Mouse (Mus musculus): ENCODE data around the gene Stard3. TPM values are rescaled to one million over a fixed set of nuclear protein-coding genes. Genes with fewer than 3 reads are reported as not detected.

The Stard3 gene
- total and polyA plus RNA-seq, 3 experiments: 53.0 to 62.5 TPM; not detected in 1

DNA sequence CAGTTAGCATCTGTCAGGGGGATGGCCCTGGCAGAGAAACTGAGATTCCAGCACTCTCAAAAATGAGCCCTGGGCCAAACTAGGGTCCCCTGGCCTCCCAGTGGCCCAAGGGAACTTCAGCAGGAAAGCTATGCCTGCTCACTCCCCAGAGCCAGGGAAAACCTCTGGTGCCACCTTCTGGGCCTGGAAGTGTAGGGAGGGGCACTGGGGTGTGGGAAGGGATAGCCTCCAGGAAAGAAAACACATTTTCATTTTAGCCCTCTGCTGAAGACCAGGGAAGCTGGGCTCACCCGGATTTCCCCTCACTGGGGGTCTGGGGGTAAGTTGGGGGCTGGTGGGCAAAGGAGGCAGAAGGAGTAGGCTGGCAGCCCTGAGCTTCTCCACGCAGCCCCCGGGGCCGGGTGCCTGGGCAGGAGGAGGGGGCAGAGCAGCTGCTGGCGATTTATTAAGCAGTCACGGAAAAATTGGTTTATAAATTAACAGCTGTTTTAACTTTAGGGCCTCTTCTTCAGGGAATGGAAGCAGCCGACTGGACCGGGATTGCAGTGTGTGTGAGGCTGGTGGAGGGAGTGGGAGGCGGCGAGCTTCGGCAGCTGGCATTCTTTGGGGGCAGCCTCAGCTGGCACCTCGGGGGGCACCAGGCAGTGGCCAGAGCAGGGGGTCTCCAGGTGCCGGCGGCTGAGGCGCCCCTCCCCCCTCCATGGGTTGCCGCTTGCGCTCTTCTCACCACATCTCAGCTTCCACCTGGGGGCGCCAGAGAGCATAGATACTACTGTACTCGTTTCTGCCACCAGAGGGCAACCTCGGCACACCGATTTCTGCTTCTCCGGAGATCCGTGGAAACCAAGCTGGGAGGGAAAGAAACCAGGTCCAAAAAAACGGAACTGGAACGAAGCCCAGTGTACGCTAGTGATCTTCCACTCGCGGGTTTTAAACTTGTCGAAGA lies 15.9 kb upstream of the Stard3 start (continued):
- TF ChIP-seq ZNF384 (IDR thresholded peaks at IDR 0.05; ENCODE audit: low read depth, low read length) (peak; percentile 77), MAFK (IDR thresholded peaks at IDR 0.05; ENCODE audit: borderline replicate concordance, low read depth, low read length) (no peak), MXI1 (IDR thresholded peaks at IDR 0.05; ENCODE audit: low read depth, low read length) (peak; percentile 68; the same call in 1 of the 2 replicates), CHD1 (IDR thresholded peaks at IDR 0.05; ENCODE audit: low read depth, low read length) (no peak), SIN3A (IDR thresholded peaks at IDR 0.05; ENCODE audit: low read length) (peak; percentile 89)

DNA sequence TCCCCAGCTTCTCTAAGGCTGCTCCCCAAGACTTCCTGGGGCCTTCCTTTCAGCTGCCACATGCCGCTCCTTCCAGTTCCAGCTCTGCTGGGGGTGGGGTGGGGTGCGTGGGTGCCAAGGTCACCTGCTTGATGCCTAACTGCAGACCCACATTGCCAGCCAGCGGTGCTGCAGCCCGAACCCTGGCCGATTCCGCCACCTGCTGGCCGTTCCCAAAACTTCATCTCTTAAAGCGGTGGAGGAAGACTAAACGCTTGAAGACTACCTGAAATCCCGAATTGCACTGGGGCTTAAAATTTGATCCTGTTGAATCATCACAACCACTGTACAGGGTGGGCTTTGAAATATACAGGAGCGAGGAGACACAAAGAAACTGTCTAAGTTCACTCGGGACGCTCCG lies 12.9 kb upstream of the Stard3 start:
- Histone ChIP-seq H3K27me3 (ENCODE audit: control insufficient read depth in 1 of 2, insufficient read depth in 2 of 2, low read length in 2 of 2) (no peaks in the 10 kb centered on the region), H3K4me1 (ENCODE audit: control insufficient read depth in 1 of 2, insufficient read depth in 2 of 2, low read length in 2 of 2) (peaks cover 4 to 27% of the 10 kb centered on the region in 2 experiments; a peak in 3 of 4 replicates), H3K79me2 (ENCODE audit: control insufficient read depth, insufficient read depth, low read length, poor library complexity) (peaks cover 5% of the 10 kb centered on the region), H3K27ac (ENCODE audit: control insufficient read depth, low read depth, low read length) (no peak overlapping the region), H3K36me3 (ENCODE audit: control insufficient read depth in 1 of 2, insufficient read depth in 2 of 2, low read length in 2 of 2) (peaks cover 0 to 11% of the 10 kb centered on the region in 2 experiments; a peak in 2 of 4 replicates), H3K9me3 (replicated peaks; ENCODE audit: insufficient read depth, low read length) (no peaks in the 10 kb centered on the region), H3K9ac (ENCODE audit: control insufficient read depth, low read depth, low read length, poor library complexity, severe bottlenecking) (peak overlapping the region; percentile 45; the same call in 1 of the 2 replicates), H3K4me3 (ENCODE audit: control insufficient read depth in 1 of 2, insufficient read depth in 1 of 2, low read depth in 2 of 2, low read length in 2 of 2) (peak overlapping the region; percentile 54 to 66)
- DNase-seq (ENCODE audit: low read depth, low spot score): peak; percentile 90
- TF ChIP-seq ZKSCAN1 (IDR thresholded peaks at IDR 0.05; ENCODE audit: low read depth, low read length) (no peak), CTCF (IDR thresholded peaks at IDR 0.05 in 2 of 3, conservative IDR thresholded peaks at IDR 0.05 in 1 of 3; ENCODE audit: control insufficient read depth in 1 of 3, insufficient read depth in 1 of 3, low read depth in 2 of 3, low read length in 3 of 3, poor library complexity in 1 of 3, severe bottlenecking in 1 of 3) (peak; percentile 72 to 96 (median 94)), RAD21 (IDR thresholded peaks at IDR 0.05; ENCODE audit: low read depth, low read length) (peak; percentile 64), RCOR1 (IDR thresholded peaks at IDR 0.05; ENCODE audit: low read depth, low read length) (no peak), ZC3H11A (IDR thresholded peaks at IDR 0.05; ENCODE audit: low read depth, low read length) (peak; percentile 33; the same call in 1 of the 2 replicates), HCFC1 (IDR thresholded peaks at IDR 0.05; ENCODE audit: low read depth, low read length) (peak; percentile 46; the same call in 1 of the 2 replicates), MAFK (IDR thresholded peaks at IDR 0.05; ENCODE audit: borderline replicate concordance, low read depth, low read length) (no peak), JUND (IDR thresholded peaks at IDR 0.05; ENCODE audit: low read depth, low read length) (no peak), TAL1 (IDR thresholded peaks at IDR 0.05; ENCODE audit: low read length) (no peak), EP300 (IDR thresholded peaks at IDR 0.05; ENCODE audit: low read depth in 1 of 2, low read length in 2 of 2) (peak in 1 of 2 experiments; percentile 7; a peak in 1 of 4 replicates), MYC (IDR thresholded peaks at IDR 0.05; ENCODE audit: low read depth, low read length) (0 out of 2 replicates have a peak, but pooled peaks have one; percentile 43), NRF1 (IDR thresholded peaks at IDR 0.05; ENCODE audit: insufficient read depth, low read depth, low read length, poor library complexity, severe bottlenecking) (no peak), BHLHE40 (IDR thresholded peaks at IDR 0.05; ENCODE audit: borderline replicate concordance, low read depth, low read length) (peak; percentile 28; the same call in 1 of the 2 replicates), MAX (IDR thresholded peaks at IDR 0.05; ENCODE audit: low read length) (no peak), ZMIZ1 (IDR thresholded peaks at IDR 0.05; ENCODE audit: low read depth, low read length) (no peak), KAT2A (conservative IDR thresholded peaks at IDR 0.05; ENCODE audit: low read depth, low read length) (no peak), POLR2AphosphoS2 (IDR thresholded peaks at IDR 0.05; ENCODE audit: low read length) (no peak), NELFE (IDR thresholded peaks at IDR 0.05; ENCODE audit: low read depth, low read length) (no peak), TCF12 (IDR thresholded peaks at IDR 0.05; ENCODE audit: low read depth, low read length) (no peak), SMC3 (IDR thresholded peaks at IDR 0.05; ENCODE audit: low read depth, low read length) (peak; percentile 73), ETS1 (IDR thresholded peaks at IDR 0.05; ENCODE audit: low read depth, low read length) (no peak), POLR2AphosphoS5 (IDR thresholded peaks at IDR 0.05; ENCODE audit: borderline replicate concordance, low read depth, low read length) (no peak), ZNF384 (IDR thresholded peaks at IDR 0.05; ENCODE audit: low read depth, low read length) (0 out of 2 replicates have a peak, but pooled peaks have one; percentile 10), ELF1 (IDR thresholded peaks at IDR 0.05; ENCODE audit: low read depth, low read length) (no peak), MXI1 (IDR thresholded peaks at IDR 0.05; ENCODE audit: low read depth, low read length) (peak; percentile 53; the same call in 1 of the 2 replicates), MEF2A (IDR thresholded peaks at IDR 0.05; ENCODE audit: extremely low read depth, insufficient replicate concordance, low read depth, low read length, poor library complexity, severe bottlenecking) (no peak), MAZ (IDR thresholded peaks at IDR 0.05; ENCODE audit: low read depth, low read length) (peak; percentile 82; the same call in 1 of the 2 replicates), TBP (IDR thresholded peaks at IDR 0.05; ENCODE audit: low read depth, low read length) (no peak), CHD1 (IDR thresholded peaks at IDR 0.05; ENCODE audit: low read depth, low read length) (no peak), UBTF (IDR thresholded peaks at IDR 0.05; ENCODE audit: borderline replicate concordance, insufficient read depth, low read depth, low read length) (no peak)
